Mouse (Mus musculus): ENCODE measurements around the gene Tmem163. TPM values are rescaled to one million over a fixed set of nuclear protein-coding genes. Genes with fewer than 3 reads are reported as not detected.

Gene Tmem163
- polyA plus RNA-seq, 1 experiment from 2014 or later, result 64.5 TPM

GRCm38 (mm10) chr1:127662385-127663068 lies 16.8 kb downstream of the Tmem163 start:
- Histone ChIP-seq H3K36me3 (ENCODE audit: control insufficient read depth, insufficient read depth, low read length) (no peaks in the 10 kb centered on the region), H3K27ac (ENCODE audit: low read depth, low read length) (no peak overlapping the region), H3K9ac (replicated peaks; ENCODE audit: low read depth, low read length) (no peak overlapping the region), H3K4me3 (ENCODE audit: low read depth, low read length) (no peak overlapping the region), H3K4me1 (ENCODE audit: control insufficient read depth, insufficient read depth, low read length) (peaks cover 10% of the 10 kb centered on the region), H3K27me3 (ENCODE audit: control insufficient read depth, insufficient read depth, low read length) (no peaks in the 10 kb centered on the region; the same call in 1 of the 2 replicates), H3K4me2 (ENCODE audit: low read depth, low read length) (no peak overlapping the region), H3K9me3 (ENCODE audit: control insufficient read depth, low read length) (no peaks in the 10 kb centered on the region)
- WGBS, result 79% methylated on average over 13 of the region's 13 CpGs
- ATAC-seq (ENCODE audit: low read depth), result no peak

DNA sequence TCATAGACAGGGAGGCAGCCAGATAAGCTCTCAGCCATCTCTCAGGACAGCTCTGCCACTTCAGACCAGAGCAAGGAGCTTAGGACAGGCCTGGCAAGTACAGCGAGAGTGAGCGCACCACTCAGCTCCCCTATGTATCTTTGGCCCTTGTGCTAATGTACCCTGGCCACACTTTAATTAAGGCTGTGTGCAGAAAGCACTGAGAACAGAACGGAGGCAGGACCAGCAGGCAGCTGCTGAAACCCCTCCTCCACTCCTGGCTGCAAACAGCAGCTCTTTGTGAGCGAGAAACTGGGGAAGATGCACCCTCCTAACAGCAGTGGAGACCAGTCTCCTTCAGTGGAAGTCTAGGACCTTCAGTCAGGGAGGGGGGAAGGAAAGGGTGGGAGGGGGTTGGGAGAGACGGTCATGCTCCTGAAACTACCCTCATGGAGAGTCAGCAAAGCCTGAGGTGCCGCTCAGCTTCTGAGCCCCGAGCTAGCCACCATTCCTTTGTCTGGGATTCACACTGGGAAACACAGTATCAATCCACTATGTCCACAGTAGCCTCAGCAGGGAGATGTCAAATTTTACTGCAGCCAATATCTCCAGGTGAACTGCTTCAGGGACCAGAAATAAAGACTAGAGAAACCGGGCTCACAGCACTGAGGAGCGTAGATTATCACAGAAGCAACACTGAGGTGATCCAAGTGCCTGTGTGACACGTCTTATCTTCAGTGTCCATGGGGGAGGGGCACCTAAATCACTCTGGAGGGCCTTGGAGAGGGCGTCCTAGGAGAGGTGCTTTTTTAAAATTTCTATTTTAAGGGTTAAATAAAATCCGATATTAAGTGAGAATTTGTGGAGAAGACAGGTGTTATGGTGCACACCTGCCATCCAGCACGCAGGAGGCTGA lies 18.0 kb downstream of the Tmem163 start:
- 22% methylated on average over 13 of the region's 13 CpGs for WGBS
- H3K27me3 ChIP-seq (ENCODE audit: control insufficient read depth, insufficient read depth, low read length), result no peaks in the 10 kb centered on the region; the same call in 1 of the 2 replicates
- H3K36me3 ChIP-seq (ENCODE audit: control insufficient read depth, insufficient read depth, low read length), result no peaks in the 10 kb centered on the region
- no peak overlapping the region for H3K4me3 ChIP-seq (ENCODE audit: low read depth, low read length)
- H3K9me3 ChIP-seq (ENCODE audit: control insufficient read depth, low read length), result no peaks in the 10 kb centered on the region
- H3K4me1 ChIP-seq (ENCODE audit: control insufficient read depth, insufficient read depth, low read length), result peaks cover 10% of the 10 kb centered on the region
- peak overlapping the region; percentile 87 for H3K27ac ChIP-seq (ENCODE audit: low read depth, low read length)
- peak; percentile 86 for ATAC-seq (ENCODE audit: low read depth)
- H3K4me2 ChIP-seq (ENCODE audit: low read depth, low read length), result peak overlapping the region; percentile 26
- H3K9ac ChIP-seq (replicated peaks; ENCODE audit: low read depth, low read length), result peak overlapping the region; percentile 51

GRCm38 (mm10) chr1:127651564-127651963 lies 27.8 kb downstream of the Tmem163 start:
- Histone ChIP-seq H3K4me1 (ENCODE audit: control insufficient read depth, insufficient read depth, low read length) (no peaks in the 10 kb centered on the region), H3K9me3 (ENCODE audit: control insufficient read depth, low read length) (no peaks in the 10 kb centered on the region), H3K9ac (replicated peaks; ENCODE audit: low read depth, low read length) (no peak overlapping the region), H3K36me3 (ENCODE audit: control insufficient read depth, insufficient read depth, low read length) (no peaks in the 10 kb centered on the region), H3K4me3 (ENCODE audit: low read depth, low read length) (no peak overlapping the region), H3K4me2 (ENCODE audit: low read depth, low read length) (no peak overlapping the region), H3K27ac (ENCODE audit: low read depth, low read length) (no peak overlapping the region), H3K27me3 (ENCODE audit: control insufficient read depth, insufficient read depth, low read length) (no peaks in the 10 kb centered on the region)
- 90% methylated on average over 2 of the region's 2 CpGs for WGBS
- ATAC-seq (ENCODE audit: low read depth), result no peak

DNA sequence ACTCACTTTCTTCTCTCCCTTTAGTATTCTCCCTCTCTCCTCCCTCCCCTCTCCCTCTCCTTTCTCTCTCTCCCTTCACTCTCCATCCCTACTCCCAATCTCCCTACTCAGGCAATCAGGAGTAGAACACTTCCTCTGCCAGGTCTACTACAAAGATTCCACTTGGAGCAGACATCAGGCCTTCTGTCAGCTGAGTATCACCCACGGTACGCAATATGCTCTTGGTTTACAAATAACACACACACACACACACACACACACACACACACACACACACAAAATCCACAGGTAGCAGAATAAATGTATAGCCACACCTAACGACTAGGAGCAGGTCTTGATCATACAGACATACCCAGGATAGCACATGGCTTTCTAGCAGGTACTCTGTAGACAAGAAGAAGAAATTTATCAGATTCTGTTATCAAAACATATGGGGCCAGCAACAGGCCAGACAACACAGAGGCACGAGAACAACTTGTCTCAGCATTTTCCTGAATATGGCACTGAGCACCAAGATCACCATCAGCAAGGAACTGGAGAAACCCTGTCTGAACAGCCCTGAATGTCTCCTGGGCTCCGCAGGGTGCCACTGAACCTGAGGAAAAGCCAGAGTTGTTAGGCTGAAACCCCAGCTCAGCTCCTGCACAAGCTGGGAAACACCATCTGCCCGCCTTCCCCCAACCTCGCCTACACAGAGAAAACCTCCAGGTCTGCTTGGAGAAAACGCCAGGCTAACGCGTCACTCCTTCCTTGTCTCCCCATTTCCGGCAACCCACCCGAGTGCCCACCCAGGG lies 36.2 kb downstream of the Tmem163 start:
- Histone ChIP-seq H3K4me1 (ENCODE audit: control insufficient read depth, insufficient read depth, low read length) (no peaks in the 10 kb centered on the region), H3K4me3 (ENCODE audit: low read depth, low read length) (no peak overlapping the region), H3K27ac (ENCODE audit: low read depth, low read length) (no peak overlapping the region), H3K36me3 (ENCODE audit: control insufficient read depth, insufficient read depth, low read length) (no peaks in the 10 kb centered on the region), H3K9ac (replicated peaks; ENCODE audit: low read depth, low read length) (no peak overlapping the region), H3K4me2 (ENCODE audit: low read depth, low read length) (no peak overlapping the region), H3K9me3 (ENCODE audit: control insufficient read depth, low read length) (no peaks in the 10 kb centered on the region), H3K27me3 (ENCODE audit: control insufficient read depth, insufficient read depth, low read length) (no peaks in the 10 kb centered on the region)
- WGBS, result 86% methylated on average over 12 of the region's 12 CpGs
- no peak for ATAC-seq (ENCODE audit: low read depth)

- Histone ChIP-seq H3K27me3 (ENCODE audit: control insufficient read depth, insufficient read depth, low read length) (no peaks in the 10 kb centered on the region), H3K36me3 (ENCODE audit: control insufficient read depth, insufficient read depth, low read length) (no peaks in the 10 kb centered on the region), H3K9me3 (ENCODE audit: control insufficient read depth, low read length) (no peaks in the 10 kb centered on the region), H3K27ac (ENCODE audit: low read depth, low read length) (no peak overlapping the region), H3K4me1 (ENCODE audit: control insufficient read depth, insufficient read depth, low read length) (no peaks in the 10 kb centered on the region), H3K4me3 (ENCODE audit: low read depth, low read length) (no peak overlapping the region), H3K4me2 (ENCODE audit: low read depth, low read length) (no peak overlapping the region), H3K9ac (replicated peaks; ENCODE audit: low read depth, low read length) (no peak overlapping the region)
- 49% methylated on average over 2 of the region's 2 CpGs for WGBS
- ATAC-seq (ENCODE audit: low read depth), result no peak
Measured at GRCm38 (mm10) chr1:127637917-127638316, 41.4 kb downstream of the Tmem163 start.

GRCm38 (mm10) chr1:127627151-127627550 lies 52.2 kb downstream of the Tmem163 start:
- Histone ChIP-seq H3K9ac (replicated peaks; ENCODE audit: low read depth, low read length) (no peak overlapping the region), H3K36me3 (ENCODE audit: control insufficient read depth, insufficient read depth, low read length) (no peaks in the 10 kb centered on the region), H3K9me3 (ENCODE audit: control insufficient read depth, low read length) (no peaks in the 10 kb centered on the region), H3K4me2 (ENCODE audit: low read depth, low read length) (no peak overlapping the region), H3K27ac (ENCODE audit: low read depth, low read length) (no peak overlapping the region), H3K4me3 (ENCODE audit: low read depth, low read length) (no peak overlapping the region), H3K4me1 (ENCODE audit: control insufficient read depth, insufficient read depth, low read length) (no peaks in the 10 kb centered on the region), H3K27me3 (ENCODE audit: control insufficient read depth, insufficient read depth, low read length) (no peaks in the 10 kb centered on the region)
- ATAC-seq (ENCODE audit: low read depth), result no peak
- WGBS, result 49% methylated on average over 7 of the region's 7 CpGs

- Histone ChIP-seq H3K4me1 (ENCODE audit: control insufficient read depth, insufficient read depth, low read length) (no peaks in the 10 kb centered on the region), H3K9me3 (ENCODE audit: control insufficient read depth, low read length) (no peaks in the 10 kb centered on the region), H3K27ac (ENCODE audit: low read depth, low read length) (no peak overlapping the region), H3K9ac (replicated peaks; ENCODE audit: low read depth, low read length) (no peak overlapping the region), H3K4me2 (ENCODE audit: low read depth, low read length) (no peak overlapping the region), H3K27me3 (ENCODE audit: control insufficient read depth, insufficient read depth, low read length) (no peaks in the 10 kb centered on the region), H3K36me3 (ENCODE audit: control insufficient read depth, insufficient read depth, low read length) (no peaks in the 10 kb centered on the region), H3K4me3 (ENCODE audit: low read depth, low read length) (no peak overlapping the region)
- 56% methylated on average over 5 of the region's 5 CpGs for WGBS
- ATAC-seq (ENCODE audit: low read depth), result no peak
Measured at GRCm38 (mm10) chr1:127625577-127626362, 53.6 kb downstream of the Tmem163 start.

GRCm38 (mm10) chr1:127622349-127622748 lies 57.0 kb downstream of the Tmem163 start:
- H3K4me1 ChIP-seq (ENCODE audit: control insufficient read depth, insufficient read depth, low read length), result no peaks in the 10 kb centered on the region
- no peaks in the 10 kb centered on the region for H3K9me3 ChIP-seq (ENCODE audit: control insufficient read depth, low read length)
- no peak for ATAC-seq (ENCODE audit: low read depth)
- no peak overlapping the region for H3K4me3 ChIP-seq (ENCODE audit: low read depth, low read length)
- no peak overlapping the region for H3K4me2 ChIP-seq (ENCODE audit: low read depth, low read length)
- no peak overlapping the region for H3K9ac ChIP-seq (replicated peaks; ENCODE audit: low read depth, low read length)
- WGBS, result 60% methylated on average over 5 of the region's 5 CpGs
- H3K27ac ChIP-seq (ENCODE audit: low read depth, low read length), result no peak overlapping the region
- no peaks in the 10 kb centered on the region for H3K36me3 ChIP-seq (ENCODE audit: control insufficient read depth, insufficient read depth, low read length)
- no peaks in the 10 kb centered on the region for H3K27me3 ChIP-seq (ENCODE audit: control insufficient read depth, insufficient read depth, low read length)
